Mouse (Mus musculus): ENCODE measurements at regions not wholly inside any gene's neighbourhood (a gene's known extent, or its start where the extent isn't known, plus 50 kb on each side); places are given as distances from the start of the nearest gene placed in this dataset.

DNA sequence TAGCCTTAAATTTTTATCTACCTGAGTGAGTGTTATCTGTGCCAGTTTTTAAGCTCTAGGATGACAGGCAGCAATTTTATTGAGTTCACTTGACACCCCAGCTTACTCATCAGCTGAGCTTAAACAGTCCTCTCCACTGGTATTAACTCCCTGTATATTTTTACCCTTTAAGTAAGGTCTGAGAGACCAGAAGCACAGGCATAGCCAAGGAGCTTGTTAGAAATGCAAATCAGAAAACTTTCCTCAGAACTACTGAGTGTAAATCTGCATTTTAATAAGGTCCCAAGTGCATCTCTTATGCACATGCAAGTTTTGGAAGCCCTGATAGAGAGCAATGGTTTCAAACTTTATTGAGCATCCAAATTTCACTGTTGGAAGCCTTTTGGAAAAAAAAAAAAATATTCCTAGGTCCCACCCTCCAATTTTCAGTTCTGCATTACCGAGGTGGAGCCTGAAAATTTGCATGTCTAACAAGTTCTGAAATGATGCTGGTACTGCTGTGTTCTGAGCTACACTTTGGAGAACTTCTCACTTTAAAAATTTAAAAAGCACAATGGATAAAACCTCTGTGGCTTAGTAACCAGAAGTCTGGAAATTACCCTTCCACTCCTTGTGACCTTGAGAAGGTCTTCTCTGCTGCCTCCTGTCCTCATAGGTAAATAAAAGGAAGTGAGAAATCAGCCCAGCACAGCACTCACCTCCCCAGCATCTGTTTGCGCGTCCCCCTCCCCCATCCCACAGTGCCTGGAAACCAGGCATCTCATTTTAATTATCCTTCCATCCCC, 226.0 kb downstream of the Cd47 start:
- TF ChIP-seq CTCF (IDR thresholded peaks at IDR 0.05; ENCODE audit: extremely low read depth, insufficient read depth, low read length) = no peak
- no peak for TF ChIP-seq POLR2A (IDR thresholded peaks at IDR 0.05; ENCODE audit: extremely low read depth, insufficient read depth, low read length)

Measured in cortical plate, adult 2 months (tissue).